10 mouse cellular contexts compared by ENCODE assay signal in genomic region chrX:166286760-166287483, GRCm38 (mm10). TPM values are rescaled to one million over a fixed set of nuclear protein-coding genes. Genes with fewer than 3 reads are reported as not detected.
DNase-seq lines count a peak whose midpoint lies in the region; ATAC-seq lines count a peak whose summit lies in the region.
"Had no signal": no experiment of that assay in that cellular context is flagged by ENCODE, and none has a peak within 500 bp of the region (broad histone marks: within the 10 kb centered on the region; RNA-seq: fewer than 3 reads in every experiment).

No protein-coding gene starts in this region.

- no peak for ATAC-seq in embryonic facial prominence, embryonic 13.5 days (ENCODE audit: insufficient number of reproducible peaks, insufficient read depth, low FRiP score, low TSS enrichment, low read depth)
- ATAC-seq in hindbrain, embryonic 16.5 days: peak; percentile 80
- no peak for ATAC-seq in heart, embryonic 12.5 days (ENCODE audit: insufficient number of reproducible peaks, low FRiP score)
- ATAC-seq: Patski had no signal

- H3K4me2 ChIP-seq in embryonic facial prominence, embryonic 13.5 days: no peak overlapping the region
- peak overlapping the region; percentile 3; the same call in 1 of the 2 replicates for H3K4me2 ChIP-seq in hindbrain, embryonic 16.5 days (ENCODE audit: low read length)
- H3K4me2 ChIP-seq in heart, embryonic 12.5 days: no peak overlapping the region

- H3K9ac ChIP-seq in embryonic facial prominence, embryonic 13.5 days: no peak overlapping the region
- no peak overlapping the region; the same call in 1 of the 2 replicates for H3K9ac ChIP-seq in hindbrain, embryonic 16.5 days (ENCODE audit: low read depth, low read length)
- H3K9ac ChIP-seq in heart, embryonic 12.5 days: no peak overlapping the region

- H3K36me3 ChIP-seq in embryonic facial prominence, embryonic 13.5 days: no peaks in the 10 kb centered on the region
- no peaks in the 10 kb centered on the region for H3K36me3 ChIP-seq in embryonic facial prominence, embryonic 10.5 days (replicated peaks)
- no peaks in the 10 kb centered on the region for H3K36me3 ChIP-seq in hindbrain, embryonic 16.5 days (ENCODE audit: control insufficient read depth, insufficient read depth, low read length)
- no peaks in the 10 kb centered on the region for H3K36me3 ChIP-seq in heart, embryonic 12.5 days

- no peaks in the 10 kb centered on the region for H3K9me3 ChIP-seq in embryonic facial prominence, embryonic 13.5 days
- no peaks in the 10 kb centered on the region for H3K9me3 ChIP-seq in embryonic facial prominence, embryonic 10.5 days
- H3K9me3 ChIP-seq in hindbrain, embryonic 16.5 days (ENCODE audit: control insufficient read depth, low read length): no peaks in the 10 kb centered on the region
- no peaks in the 10 kb centered on the region for H3K9me3 ChIP-seq in heart, embryonic 12.5 days (replicated peaks)

- peak overlapping the region; percentile 33 for H3K27ac ChIP-seq in embryonic facial prominence, embryonic 13.5 days
- no peak overlapping the region for H3K27ac ChIP-seq in embryonic facial prominence, embryonic 10.5 days (replicated peaks)
- peak overlapping the region; percentile 73 for H3K27ac ChIP-seq in hindbrain, embryonic 16.5 days (ENCODE audit: low read depth, low read length)
- H3K27ac ChIP-seq in heart, embryonic 12.5 days (ENCODE audit: poor library complexity, severe bottlenecking): no peak overlapping the region

- H3K4me1 ChIP-seq in embryonic facial prominence, embryonic 13.5 days: peaks cover 6% of the 10 kb centered on the region; the same call in 1 of the 2 replicates
- H3K4me1 ChIP-seq in embryonic facial prominence, embryonic 10.5 days: peaks cover 9% of the 10 kb centered on the region; the same call in 1 of the 2 replicates
- H3K4me1 ChIP-seq in hindbrain, embryonic 16.5 days (ENCODE audit: control insufficient read depth, insufficient read depth, low read depth, low read length): peaks cover 7% of the 10 kb centered on the region
- H3K4me1 ChIP-seq in heart, embryonic 12.5 days (replicated peaks): no peaks in the 10 kb centered on the region

- DNase-seq in embryonic facial prominence, embryonic 10.5 days (ENCODE audit: low spot score): no peak
- peak; percentile 4 for DNase-seq in ovary, postnatal 14 days (ENCODE audit: low spot score)
- no peak for DNase-seq in ovary, postnatal 10 days (ENCODE audit: low spot score)
- DNase-seq in thymus, adult 18-20 months: no peak
- DNase-seq in heart, adult 11 months: no peak
- DNase-seq: lung, postnatal 36 days had no signal

- peaks cover 57% of the 10 kb centered on the region for H3K27me3 ChIP-seq in embryonic facial prominence, embryonic 13.5 days
- peaks cover 94% of the 10 kb centered on the region for H3K27me3 ChIP-seq in embryonic facial prominence, embryonic 10.5 days (replicated peaks; ENCODE audit: low read depth, poor library complexity, severe bottlenecking)
- H3K27me3 ChIP-seq in hindbrain, embryonic 16.5 days (replicated peaks; ENCODE audit: control insufficient read depth, insufficient read depth, low read length): no peaks in the 10 kb centered on the region; the same call in 1 of the 2 replicates
- H3K27me3 ChIP-seq in heart, embryonic 12.5 days (replicated peaks): no peaks in the 10 kb centered on the region

- no peak overlapping the region for H3K4me3 ChIP-seq in embryonic facial prominence, embryonic 13.5 days
- H3K4me3 ChIP-seq in embryonic facial prominence, embryonic 10.5 days: no peak overlapping the region
- no peak overlapping the region for H3K4me3 ChIP-seq in hindbrain, embryonic 16.5 days (ENCODE audit: low read length)
- no peak overlapping the region for H3K4me3 ChIP-seq in heart, embryonic 12.5 days

- WGBS in embryonic facial prominence, embryonic 13.5 days: 61% methylated on average over 9 of the region's 9 CpGs
- WGBS in embryonic facial prominence, embryonic 10.5 days: 63% methylated on average over 9 of the region's 9 CpGs
- WGBS in hindbrain, embryonic 16.5 days: 42% methylated on average over 9 of the region's 9 CpGs
- WGBS in heart, embryonic 12.5 days: 64% methylated on average over 9 of the region's 9 CpGs

RNA-seq across cellular contexts. Expression of gene Gpm6b, which starts 48.2 kb away (rescaled TPM):
- 19.8 and 22.6 TPM in 2 replicates for polyA plus RNA-seq in embryonic facial prominence, embryonic 13.5 days (2015; fragmentation: Nextera tagmentation; extraction: Ambion mirVana)
- 27.1 and 32.0 TPM in 2 replicates for polyA plus RNA-seq in embryonic facial prominence, embryonic 10.5 days (2016; fragmentation: Nextera tagmentation; extraction: Ambion mirVana)
- 303 and 312 TPM in 2 replicates for polyA plus RNA-seq in hindbrain, embryonic 16.5 days (2015; fragmentation: Nextera tagmentation; extraction: Ambion mirVana)
- 5.0 and 5.5 TPM in 2 replicates for polyA plus RNA-seq in heart, embryonic 12.5 days (2016; fragmentation: Nextera tagmentation; extraction: Ambion mirVana)

Comparison
In these comparisons a context has a peak if more than half of its experiments do, and no peak if none do; other contexts are left out.
1. H3K27ac ChIP-seq: peak in embryonic facial prominence, embryonic 13.5 days (single experiment) and hindbrain, embryonic 16.5 days (single experiment); none in embryonic facial prominence, embryonic 10.5 days (single experiment) and heart, embryonic 12.5 days (single experiment).